Mouse (Mus musculus) MEL-GATA-1-ER (cell line): Measurements from ENCODE around the gene Acot2.
"Not testable (repeated sequence)": the region's sequence is repeated elsewhere in the genome, so short reads cannot be mapped to it uniquely, and the experiment has no call there.

ENCODE experiments used
- DNase-seq: peaks from one replicate; pipeline ENCODE4 v3.0.0-alpha.2; 2012; ENCODE audit warnings: low read depth; ENCODE audit errors: extremely low read depth

Acot2 gene

DNA sequence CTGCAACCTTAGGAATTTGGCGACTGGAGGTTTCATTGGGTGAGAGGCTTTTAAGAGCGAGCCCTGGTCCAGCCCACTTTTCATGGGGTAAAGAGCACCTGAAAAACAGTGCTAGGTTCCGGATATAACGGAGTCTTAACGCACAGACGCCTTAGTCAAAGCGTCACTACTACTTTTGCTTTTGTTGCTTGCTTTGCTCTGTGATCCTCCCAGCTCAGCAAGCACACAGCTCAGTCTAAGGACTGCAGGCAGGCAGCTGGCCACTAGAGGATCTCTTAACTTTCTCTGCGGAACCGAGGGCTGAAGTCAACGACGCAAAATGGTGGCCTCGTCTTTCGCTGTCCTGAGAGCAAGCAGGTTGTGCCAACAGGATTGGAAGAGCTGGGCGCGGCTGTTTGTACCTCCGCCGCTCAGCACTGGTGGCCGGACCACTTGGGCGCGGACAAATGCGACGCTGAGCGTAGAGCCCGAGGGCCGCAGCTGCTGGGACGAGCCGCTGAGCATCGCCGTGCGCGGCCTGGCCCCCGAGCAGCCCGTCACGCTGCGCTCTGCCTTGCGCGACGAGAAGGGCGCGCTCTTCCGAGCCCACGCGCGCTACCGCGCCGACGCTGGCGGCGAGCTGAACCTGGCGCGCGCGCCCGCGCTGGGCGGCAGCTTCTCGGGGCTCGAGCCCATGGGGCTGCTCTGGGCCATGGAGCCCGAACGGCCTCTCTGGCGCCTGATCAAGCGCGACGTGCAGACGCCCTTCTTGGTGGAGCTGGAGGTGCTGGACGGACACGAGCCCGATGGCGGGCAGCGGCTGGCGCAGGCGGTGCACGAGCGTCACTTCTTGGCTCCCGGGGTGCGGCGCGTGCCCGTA, at the start of gene Acot2:
Gene Acot2, plus strand, starts transcription at position 279 of the 859 bp plus-strand sequence.
- peak; percentile 67 for DNase-seq

GRCm38 (mm10) chr12:83938592-83938991, 49.1 kb upstream of the Acot2 start:
- DNase-seq, result not testable (repeated sequence)

DNA sequence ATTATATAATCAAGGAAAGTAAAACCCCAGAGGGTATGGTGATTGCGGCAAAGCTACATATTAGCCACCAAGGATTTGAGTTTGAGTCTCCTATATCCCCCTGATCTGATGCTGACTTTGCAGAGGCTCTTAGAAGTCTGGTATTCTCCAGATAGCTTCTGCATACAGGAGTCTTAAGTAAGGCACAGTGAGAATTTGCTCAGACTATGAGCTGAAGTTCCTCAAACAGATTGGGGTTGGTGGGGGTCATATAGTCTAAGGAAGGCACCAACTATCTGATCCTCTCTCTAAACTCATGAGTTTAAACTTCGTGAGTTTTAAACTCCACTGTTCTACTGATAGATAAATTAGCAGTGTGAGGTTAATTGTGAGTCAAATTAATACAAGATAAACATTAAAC, 48.3 kb upstream of the Acot2 start:
- no peak for DNase-seq

- DNase-seq, result no peak
Measured at GRCm38 (mm10) chr12:83940031-83940430, 47.6 kb upstream of the Acot2 start.

DNA sequence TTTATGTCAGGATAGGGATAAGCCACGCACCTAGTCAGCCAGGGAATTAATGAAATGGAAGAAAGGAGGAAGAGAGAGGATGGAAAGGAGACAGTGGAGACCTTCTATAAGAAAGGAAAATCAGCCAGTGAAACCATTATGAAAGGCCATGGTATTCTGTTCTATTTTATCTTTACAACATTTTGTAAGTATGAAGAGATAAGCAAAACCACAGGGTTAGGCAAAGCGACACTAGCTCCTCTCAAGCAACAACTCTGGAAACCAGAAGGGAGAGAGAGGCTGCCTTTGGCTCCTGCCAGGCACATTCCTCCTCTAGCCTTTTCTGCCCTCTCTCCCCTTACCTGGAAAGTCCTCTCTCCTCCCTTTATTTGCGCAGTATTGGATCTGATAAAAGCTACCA, 45.7 kb upstream of the Acot2 start:
- no peak for DNase-seq

GRCm38 (mm10) chr12:83947260-83947811, 40.3 kb upstream of the Acot2 start:
- DNase-seq, result no peak

- peak; percentile 97 for DNase-seq
Measured at GRCm38 (mm10) chr12:83949043-83949442, 38.6 kb upstream of the Acot2 start.

DNA sequence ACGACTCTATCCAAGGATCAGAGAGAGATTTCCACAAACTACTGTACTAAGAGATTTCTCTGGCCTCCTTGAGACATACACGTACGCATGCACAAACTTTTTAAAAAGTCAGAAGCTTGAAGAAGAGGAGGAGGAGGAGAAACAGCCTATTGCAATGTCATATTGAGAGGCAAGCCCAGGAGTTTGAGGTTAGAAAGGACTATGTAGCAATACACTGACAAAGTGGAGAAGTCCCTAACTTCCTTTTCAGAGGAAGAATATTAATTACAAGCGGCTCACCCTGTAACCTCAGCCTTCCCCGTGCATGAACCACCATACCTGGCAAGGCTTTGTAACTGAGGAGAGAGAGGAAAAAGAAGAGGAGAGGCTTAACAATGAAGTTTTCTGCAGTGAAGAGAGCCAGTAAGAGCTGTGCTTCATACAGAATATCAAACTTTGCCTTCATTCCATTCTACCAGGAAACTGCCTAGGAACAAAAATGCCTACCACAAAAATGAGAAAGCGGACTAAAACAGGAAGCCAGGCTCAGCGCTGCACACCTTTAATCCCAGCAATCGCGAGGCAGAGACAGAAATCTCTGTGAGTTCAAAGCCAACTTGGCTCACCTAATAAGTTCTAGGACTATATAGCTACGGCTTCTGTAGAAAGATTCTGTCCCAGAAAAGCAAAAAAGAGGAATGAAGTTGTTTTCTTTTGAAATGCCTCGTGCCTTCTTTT, 37.7 kb upstream of the Acot2 start:
- no peak for DNase-seq

DNA sequence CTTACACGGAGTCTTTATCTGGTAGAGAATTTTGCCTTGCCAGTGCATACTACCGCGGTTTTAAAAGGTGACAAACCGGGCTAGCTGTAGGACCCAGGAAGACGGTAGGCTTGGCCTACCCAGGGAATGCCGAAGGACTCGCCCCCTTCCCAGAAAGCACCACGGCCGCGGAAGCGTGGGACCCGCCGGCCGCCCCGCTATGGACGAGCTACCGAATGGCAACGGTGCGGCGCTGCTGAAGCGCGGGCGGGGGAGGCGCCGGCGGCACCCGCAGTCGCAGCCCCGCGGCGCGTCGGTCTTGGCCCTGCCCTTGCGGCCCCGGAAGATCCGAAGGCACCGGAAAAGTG, 37.2 kb upstream of the Acot2 start, which contains the start of gene Riox1:
Gene Riox1, plus strand, starts transcription at position 116 of the 347 bp plus-strand sequence.
- DNase-seq, result peak; percentile 81

- DNase-seq, result no peak
Measured at GRCm38 (mm10) chr12:83950840-83951701, 36.6 kb upstream of the Acot2 start.

- no peak for DNase-seq
Measured at GRCm38 (mm10) chr12:83951711-83952575, 35.7 kb upstream of the Acot2 start.

- no peak for DNase-seq
Measured at GRCm38 (mm10) chr12:83958278-83958677, 29.4 kb upstream of the Acot2 start.

- DNase-seq, result no peak
Measured at GRCm38 (mm10) chr12:83965235-83965634, 22.4 kb upstream of the Acot2 start.

DNA sequence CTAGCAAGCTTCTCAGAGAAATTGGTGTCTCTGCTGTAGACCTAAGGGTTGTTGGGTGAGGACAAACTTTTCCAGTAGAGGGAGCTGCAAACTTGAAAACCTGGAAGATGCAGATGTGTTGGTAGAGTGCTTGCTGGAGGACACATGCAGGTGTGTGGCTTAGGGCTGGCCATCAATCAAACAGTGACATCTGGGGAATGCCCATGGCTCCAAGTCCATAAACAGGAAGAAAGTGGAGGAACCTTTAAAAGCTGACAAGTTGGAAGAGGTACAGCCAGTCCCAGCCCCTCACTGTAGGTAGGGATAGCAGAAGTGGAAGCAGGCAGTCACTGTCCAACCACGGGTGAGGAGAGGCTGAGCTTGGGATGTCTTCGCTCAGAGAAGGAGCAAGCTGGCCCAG, 15.5 kb upstream of the Acot2 start:
- no peak for DNase-seq

GRCm38 (mm10) chr12:83978862-83979261, 8.8 kb upstream of the Acot2 start:
- no peak for DNase-seq

DNA sequence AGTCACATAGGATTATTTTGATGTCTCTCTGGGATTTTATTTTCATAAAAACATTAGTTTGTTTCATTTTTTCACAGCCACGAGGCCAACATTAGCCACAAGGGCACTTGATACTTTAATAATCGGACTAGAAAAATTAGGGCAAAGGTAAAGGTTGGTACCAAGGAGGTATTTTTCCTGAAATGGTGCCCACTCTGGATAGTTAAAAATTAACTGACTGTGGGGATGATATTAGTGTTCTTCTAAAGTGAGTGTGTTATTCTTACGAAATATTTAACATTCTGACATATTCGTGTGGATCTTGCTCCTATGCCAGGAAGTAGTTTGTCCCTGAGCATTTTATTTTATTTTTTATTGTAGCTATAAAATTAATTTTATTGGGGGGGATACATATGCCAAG, 6.0 kb upstream of the Acot2 start:
- no peak for DNase-seq

- no peak for DNase-seq
Measured at GRCm38 (mm10) chr12:83984752-83985151, 2.9 kb upstream of the Acot2 start, which contains the start of gene Heatr4. Gene Heatr4 (minus strand): TSS chr12:83984852.

GRCm38 (mm10) chr12:83987242-83987582, 449 bp upstream of the Acot2 start:
- no peak for DNase-seq

GRCm38 (mm10) chr12:83988483-83988882, 822 bp downstream of the Acot2 start:
- DNase-seq, result no peak

- no peak for DNase-seq
Measured at GRCm38 (mm10) chr12:83989378-83989777, 1.7 kb downstream of the Acot2 start.
